Mouse (Mus musculus): ENCODE measurements around the gene Fmn2.

GRCm38 (mm10) chr1:174765757-174766156 lies 264.1 kb downstream of the Fmn2 start:
- TF ChIP-seq CTCF (IDR thresholded peaks at IDR 0.05) (no peak), EP300 (IDR thresholded peaks at IDR 0.05) (no peak)
